Mouse (Mus musculus): ENCODE measurements around the gene Iqschfp. TPM values are rescaled to one million over a fixed set of nuclear protein-coding genes. Genes with fewer than 3 reads are reported as not detected.
"Not testable (repeated sequence)": the region's sequence is repeated elsewhere in the genome, so short reads cannot be mapped to it uniquely, and the experiment has no call there.

The Iqschfp gene
- total RNA-seq, 2 experiments from 2014 or later, result 10.2 to 15.2 TPM

GRCm38 (mm10) chr3:68071395-68072386, 179.7 kb downstream of the Iqschfp start:
- no peak for DNase-seq (ENCODE audit: low spot score in 2 of 2)

GRCm38 (mm10) chr3:68077406-68077805, 185.4 kb downstream of the Iqschfp start:
- no peak for DNase-seq (ENCODE audit: low spot score in 2 of 2)

GRCm38 (mm10) chr3:68085024-68085423, 193.0 kb downstream of the Iqschfp start:
- DNase-seq (ENCODE audit: low spot score in 2 of 2), result no peak

GRCm38 (mm10) chr3:68092108-68092507, 200.1 kb downstream of the Iqschfp start:
- DNase-seq (ENCODE audit: low spot score in 2 of 2), result no peak

GRCm38 (mm10) chr3:68096724-68097431, 204.8 kb downstream of the Iqschfp start:
- no peak for DNase-seq (ENCODE audit: low spot score in 2 of 2)

- not testable (repeated sequence) for DNase-seq (ENCODE audit: low spot score in 2 of 2)
Observed at GRCm38 (mm10) chr3:68099561-68099960, 207.5 kb downstream of the Iqschfp start.

- no peak for DNase-seq (ENCODE audit: low spot score in 2 of 2)
Observed at GRCm38 (mm10) chr3:68101343-68101742, 209.3 kb downstream of the Iqschfp start.

GRCm38 (mm10) chr3:68105081-68105685, 213.2 kb downstream of the Iqschfp start:
- DNase-seq (ENCODE audit: low spot score in 2 of 2), result no peak

GRCm38 (mm10) chr3:68121338-68121737, 229.3 kb downstream of the Iqschfp start:
- DNase-seq (ENCODE audit: low spot score in 2 of 2), result no peak

- no peak for DNase-seq (ENCODE audit: low spot score in 2 of 2)
Observed at GRCm38 (mm10) chr3:68126284-68126856, 234.3 kb downstream of the Iqschfp start.

- no peak for DNase-seq (ENCODE audit: low spot score in 2 of 2)
Observed at GRCm38 (mm10) chr3:68130386-68130785, 238.4 kb downstream of the Iqschfp start.

GRCm38 (mm10) chr3:68138833-68139627, 247.0 kb downstream of the Iqschfp start:
- DNase-seq (ENCODE audit: low spot score in 2 of 2), result no peak

GRCm38 (mm10) chr3:68150688-68151087, 258.7 kb downstream of the Iqschfp start:
- no peak for DNase-seq (ENCODE audit: low spot score in 2 of 2)

- DNase-seq (ENCODE audit: low spot score in 2 of 2), result no peak
Observed at GRCm38 (mm10) chr3:68160175-68160574, 268.1 kb downstream of the Iqschfp start.

GRCm38 (mm10) chr3:68160760-68161159, 268.7 kb downstream of the Iqschfp start:
- DNase-seq (ENCODE audit: low spot score in 2 of 2), result no peak

- DNase-seq (ENCODE audit: low spot score in 2 of 2), result no peak
Observed at GRCm38 (mm10) chr3:68178248-68178647, 286.2 kb downstream of the Iqschfp start.

- DNase-seq (ENCODE audit: low spot score in 2 of 2), result no peak
Observed at GRCm38 (mm10) chr3:68187471-68187870, 295.4 kb downstream of the Iqschfp start.

GRCm38 (mm10) chr3:68189100-68189499, 297.1 kb downstream of the Iqschfp start:
- no peak for DNase-seq (ENCODE audit: low spot score in 2 of 2)

GRCm38 (mm10) chr3:68196933-68197332, 304.9 kb downstream of the Iqschfp start:
- DNase-seq (ENCODE audit: low spot score in 2 of 2), result no peak

- no peak for DNase-seq (ENCODE audit: low spot score in 2 of 2)
Observed at GRCm38 (mm10) chr3:68201214-68201613, 309.2 kb downstream of the Iqschfp start.

Data from left cerebral cortex, adult 18-20 months (tissue).